Mouse (Mus musculus) activated CD4-positive, CD25-positive, alpha-beta regulatory T cell, adult 4 months (primary cell): ENCODE data around the gene Fam227a. TPM values are rescaled to one million over a fixed set of nuclear protein-coding genes. Genes with fewer than 3 reads are reported as not detected.
A peak's percentile ranks its signal among the peaks of the same experiment; 100 is the strongest.

Experiments used
- ATAC-seq: one replicate; pipeline ENCODE4 v1.8.0; 2017
- polyA plus RNA-seq, 2 experiments: library from polyadenylated mRNA; unstranded; fragments of 100-300 nt; shearing (Covaris generic); gene quantifications; one replicate each; pipeline ENCODE4 v1.2.1; 2017

Gene Fam227a
- under 1 TPM in 1 of 2 experiments, not detected in 1; 0.26 TPM for polyA plus RNA-seq

GRCm38 (mm10) chr15:79658531-79659375, at the start of gene Fam227a, which contains the start of gene Cby1:
Gene Fam227a, minus strand, starts transcription at chr15:79658956.
Gene Cby1, plus strand, starts transcription at chr15:79659199.
- peak; percentile 72 for ATAC-seq

- no peak for ATAC-seq
Measured at GRCm38 (mm10) chr15:79708229-79708822, 49.6 kb upstream of the Fam227a start.

- no peak for ATAC-seq
Measured at GRCm38 (mm10) chr15:79706603-79707214, 48.0 kb upstream of the Fam227a start.

- no peak for ATAC-seq
Measured at GRCm38 (mm10) chr15:79697558-79698187, 38.9 kb upstream of the Fam227a start.

- no peak for ATAC-seq
Measured at GRCm38 (mm10) chr15:79697011-79697410, 38.3 kb upstream of the Fam227a start.

GRCm38 (mm10) chr15:79696508-79696907, 37.8 kb upstream of the Fam227a start:
- ATAC-seq = no peak

GRCm38 (mm10) chr15:79695516-79695915, 36.8 kb upstream of the Fam227a start:
- ATAC-seq = no peak

GRCm38 (mm10) chr15:79694512-79694911, 35.8 kb upstream of the Fam227a start:
- no peak for ATAC-seq

- ATAC-seq = peak; percentile 20
Measured at GRCm38 (mm10) chr15:79693740-79694139, 35.0 kb upstream of the Fam227a start.

- ATAC-seq = no peak
Measured at GRCm38 (mm10) chr15:79692334-79692733, 33.6 kb upstream of the Fam227a start.

- ATAC-seq = no peak
Measured at GRCm38 (mm10) chr15:79691023-79691508, 32.3 kb upstream of the Fam227a start.

GRCm38 (mm10) chr15:79690426-79691022, 31.8 kb upstream of the Fam227a start, which contains the start of gene Gtpbp1:
Gene Gtpbp1, plus strand, starts transcription at chr15:79690845.
- ATAC-seq = peak; percentile 78

GRCm38 (mm10) chr15:79689662-79690425, 31.1 kb upstream of the Fam227a start:
- ATAC-seq = no peak

- ATAC-seq = no peak
Measured at GRCm38 (mm10) chr15:79688268-79688956, 29.7 kb upstream of the Fam227a start.

GRCm38 (mm10) chr15:79687646-79688267, 29.0 kb upstream of the Fam227a start, which contains the start of gene Josd1:
Gene Josd1, minus strand, starts transcription at chr15:79687919.
- peak; percentile 58 for ATAC-seq

- ATAC-seq = no peak
Measured at GRCm38 (mm10) chr15:79687175-79687574, 28.4 kb upstream of the Fam227a start.

- ATAC-seq = no peak
Measured at GRCm38 (mm10) chr15:79686046-79686869, 27.5 kb upstream of the Fam227a start.

GRCm38 (mm10) chr15:79685141-79685641, 26.4 kb upstream of the Fam227a start:
- no peak for ATAC-seq

GRCm38 (mm10) chr15:79684616-79685015, 25.9 kb upstream of the Fam227a start:
- ATAC-seq = no peak
